Mouse (Mus musculus): ENCODE data around the gene Gm12216.
"Not testable (repeated sequence)": the region's sequence is repeated elsewhere in the genome, so short reads cannot be mapped to it uniquely, and the experiment has no call there.

GRCm38 (mm10) chr11:53878096-53878495, 19.0 kb upstream of the Gm12216 start:
- not testable (repeated sequence) for TF ChIP-seq CTCF (IDR thresholded peaks at IDR 0.05; ENCODE audit: insufficient read depth, low read length); POLR2A (IDR thresholded peaks at IDR 0.05; ENCODE audit: borderline replicate concordance, extremely low read depth, low read depth, low read length)
